Mouse (Mus musculus) kidney, embryonic 15.5 days (tissue): ENCODE data around the gene Glb1l. TPM values are rescaled to one million over a fixed set of nuclear protein-coding genes. Genes with fewer than 3 reads are reported as not detected.
A peak's percentile ranks its signal among the peaks of the same experiment; 100 is the strongest.
"Not testable (repeated sequence)": the region's sequence is repeated elsewhere in the genome, so short reads cannot be mapped to it uniquely, and the experiment has no call there.

ENCODE experiments used
- ATAC-seq: fragments of 200-750 bp; cut with Nextera tagmentation; replicated peaks from 2 replicates; pipeline ENCODE4 v1.8.0; 2017; ENCODE audit warnings: moderate TSS enrichment; ENCODE audit not compliant: low FRiP score
- H3K27ac ChIP-seq: fragments of 300-500 bp; sonication (generic); 2 replicates; pipeline ENCODE4 v1.5.1; 2015; ENCODE audit warnings: mild to moderate bottlenecking, inconsistent platforms
- H3K27me3 ChIP-seq: fragments of 300-500 bp; sonication (generic); 2 replicates; pipeline ENCODE4 v1.6.1; 2015; ENCODE audit warnings: inconsistent platforms
- H3K36me3 ChIP-seq: fragments of 300-500 bp; sonication (generic); 2 replicates; pipeline ENCODE4 v1.6.1; 2015; ENCODE audit warnings: inconsistent platforms
- H3K4me1 ChIP-seq: fragments of 300-500 bp; sonication (generic); 2 replicates; pipeline ENCODE4 v1.6.1; 2015; ENCODE audit warnings: inconsistent platforms
- H3K4me2 ChIP-seq: fragments of 300-500 bp; sonication (generic); 2 replicates; pipeline ENCODE4 v1.6.1; 2015; ENCODE audit warnings: moderate library complexity, mild to moderate bottlenecking, inconsistent platforms
- H3K4me3 ChIP-seq: fragments of 300-500 bp; sonication (generic); replicated peaks from 2 replicates; pipeline ENCODE4 v1.5.1; 2015; ENCODE audit warnings: mild to moderate bottlenecking, inconsistent platforms
- H3K9ac ChIP-seq: fragments of 300-500 bp; sonication (generic); 2 replicates; pipeline ENCODE4 v1.6.1; 2015; ENCODE audit warnings: mild to moderate bottlenecking, inconsistent platforms
- H3K9me3 ChIP-seq: fragments of 300-500 bp; sonication (generic); replicated peaks from 2 replicates; pipeline ENCODE4 v1.6.1; 2016; ENCODE audit warnings: inconsistent platforms
- WGBS: fragments of 180-500 bp; shearing (Covaris S2); methylation state at CpG from one replicate; pipeline ENCODE4 v1.1.7; 2015; ENCODE audit warnings: mixed read lengths; 5-methylcytosine and 5-hydroxymethylcytosine counted together
- polyA plus RNA-seq: library from polyadenylated mRNA; unstranded; fragments of >200 nt; fragmentation: Nextera tagmentation; extraction: Ambion mirVana; gene quantifications from 2 replicates; pipeline ENCODE4 v1.2.1, GENCODE M21; 2015

Glb1l gene
- polyA plus RNA-seq, 1 experiment from 2014 or later: 44.9 TPM

DNA sequence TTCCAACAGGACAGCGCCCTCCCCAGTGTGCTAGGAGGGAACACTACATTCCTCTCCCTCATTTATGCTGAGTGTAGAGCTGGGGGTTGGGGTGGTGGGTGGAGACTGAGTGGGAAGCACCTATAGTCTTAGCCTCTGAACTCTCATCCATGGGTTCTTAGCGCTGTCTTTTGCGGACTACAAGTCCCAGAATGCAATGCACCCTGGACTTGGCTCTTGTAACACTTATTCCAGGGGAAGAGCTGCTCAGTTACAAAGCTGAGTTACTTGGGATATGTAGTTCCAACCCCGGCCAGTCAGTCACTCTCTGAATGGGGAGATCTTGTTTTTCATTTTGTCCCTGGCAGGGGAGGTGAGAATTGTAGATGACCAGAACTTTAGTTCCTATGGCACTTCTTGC is 34.2 kb upstream of the Glb1l start:
- H3K9ac ChIP-seq: no peak overlapping the region
- H3K36me3 ChIP-seq: peaks cover 39% of the 10 kb centered on the region
- no peak overlapping the region for H3K27ac ChIP-seq
- 22% methylated on average over 4 of the region's 4 CpGs for WGBS
- no peaks in the 10 kb centered on the region for H3K9me3 ChIP-seq
- H3K4me3 ChIP-seq: no peak overlapping the region
- H3K27me3 ChIP-seq: no peaks in the 10 kb centered on the region
- H3K4me1 ChIP-seq: peaks cover 15% of the 10 kb centered on the region
- ATAC-seq: peak; percentile 61
- H3K4me2 ChIP-seq: no peak overlapping the region

DNA sequence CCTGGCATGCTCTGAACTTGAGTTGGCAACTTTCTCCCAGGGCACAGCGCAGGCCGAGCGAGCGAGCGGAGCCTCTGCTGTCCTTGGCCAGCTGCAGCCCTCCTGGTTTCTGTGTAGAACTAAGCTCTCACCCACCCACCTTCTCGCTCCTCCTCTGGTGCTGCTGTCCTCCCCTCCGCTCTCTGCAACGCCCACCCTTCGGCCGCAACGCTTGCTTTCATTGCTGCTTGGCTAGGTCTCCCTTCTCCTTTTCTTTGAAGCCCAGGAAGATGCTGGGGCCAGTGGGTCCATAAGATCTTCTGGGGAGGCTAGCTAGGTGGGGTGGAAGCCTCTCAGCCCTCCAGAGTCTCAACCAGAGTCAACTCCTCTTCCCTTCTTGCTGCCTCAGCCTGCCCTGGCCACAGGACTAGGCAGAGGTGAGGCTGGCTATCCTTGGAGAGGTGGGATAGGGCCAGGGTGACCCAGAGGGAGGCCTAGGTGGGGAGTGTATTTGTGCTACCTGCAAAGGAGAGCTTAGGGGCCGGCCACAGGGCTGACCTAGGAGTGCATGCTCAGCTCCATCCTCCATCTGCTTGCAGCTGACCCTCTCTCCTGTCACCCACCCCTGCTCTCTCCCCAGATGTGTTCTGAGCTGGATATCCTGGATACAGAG is 33.7 kb upstream of the Glb1l start:
- Histone ChIP-seq H3K4me2 (no peak overlapping the region), H3K4me1 (peaks cover 15% of the 10 kb centered on the region), H3K9me3 (no peaks in the 10 kb centered on the region), H3K27me3 (no peaks in the 10 kb centered on the region), H3K27ac (no peak overlapping the region), H3K36me3 (peaks cover 44% of the 10 kb centered on the region), H3K9ac (no peak overlapping the region), H3K4me3 (no peak overlapping the region)
- peak; percentile 10; the same call in 1 of the 2 replicates for ATAC-seq
- 90% methylated on average over 12 of the region's 12 CpGs for WGBS

DNA sequence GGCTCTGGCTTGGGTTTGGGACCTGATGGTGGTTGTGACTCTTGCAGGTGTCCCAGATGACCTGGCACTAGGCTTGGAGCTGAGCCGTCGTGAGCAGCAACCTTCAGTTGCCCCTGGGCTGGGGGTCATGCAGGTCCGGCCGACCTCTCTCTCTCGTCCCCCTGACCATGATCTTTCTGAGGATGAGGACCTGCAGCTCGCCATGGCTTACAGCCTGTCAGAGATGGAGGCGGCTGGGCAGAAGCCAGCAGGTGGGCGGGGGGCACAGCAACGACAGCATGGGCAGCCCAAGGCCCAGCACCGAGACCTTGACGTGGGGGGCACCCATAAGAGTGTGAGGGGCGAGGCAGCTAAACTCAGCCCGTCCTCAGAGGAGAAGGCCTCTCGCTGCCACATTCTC is 32.8 kb upstream of the Glb1l start:
- no peaks in the 10 kb centered on the region for H3K9me3 ChIP-seq
- H3K4me2 ChIP-seq: no peak overlapping the region
- H3K27ac ChIP-seq: no peak overlapping the region
- 90% methylated on average over 14 of the region's 14 CpGs for WGBS
- H3K9ac ChIP-seq: no peak overlapping the region
- H3K4me1 ChIP-seq: peaks cover 13% of the 10 kb centered on the region
- no peak for ATAC-seq
- peaks cover 50% of the 10 kb centered on the region for H3K36me3 ChIP-seq
- H3K4me3 ChIP-seq: no peak overlapping the region
- H3K27me3 ChIP-seq: no peaks in the 10 kb centered on the region

DNA sequence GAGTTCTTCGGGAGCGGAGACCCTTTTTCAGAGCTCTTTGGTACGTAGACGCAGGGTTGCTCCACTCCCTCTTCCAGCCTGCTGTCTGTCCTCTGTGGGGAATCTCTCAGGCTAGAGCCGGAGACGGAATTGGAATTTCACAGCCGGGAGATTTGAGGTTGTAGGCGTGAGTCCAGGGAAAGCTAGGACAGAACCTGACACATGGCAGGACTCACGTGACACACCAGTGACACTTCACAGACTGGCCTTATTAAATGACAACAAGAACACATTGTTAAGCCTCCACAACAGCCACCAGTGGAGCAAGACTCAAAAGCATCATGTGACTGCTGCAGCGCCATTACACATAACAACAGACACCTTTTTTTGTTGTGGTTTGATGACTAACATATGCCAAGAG is 29.0 kb upstream of the Glb1l start:
- H3K27me3 ChIP-seq: no peaks in the 10 kb centered on the region
- H3K9me3 ChIP-seq: no peaks in the 10 kb centered on the region
- 87% methylated on average over 10 of the region's 10 CpGs for WGBS
- H3K27ac ChIP-seq: no peak overlapping the region
- H3K9ac ChIP-seq: no peak overlapping the region
- H3K36me3 ChIP-seq: peaks cover 50% of the 10 kb centered on the region
- no peak overlapping the region for H3K4me2 ChIP-seq
- peaks cover 19% of the 10 kb centered on the region for H3K4me1 ChIP-seq
- ATAC-seq: no peak
- no peak overlapping the region for H3K4me3 ChIP-seq

DNA sequence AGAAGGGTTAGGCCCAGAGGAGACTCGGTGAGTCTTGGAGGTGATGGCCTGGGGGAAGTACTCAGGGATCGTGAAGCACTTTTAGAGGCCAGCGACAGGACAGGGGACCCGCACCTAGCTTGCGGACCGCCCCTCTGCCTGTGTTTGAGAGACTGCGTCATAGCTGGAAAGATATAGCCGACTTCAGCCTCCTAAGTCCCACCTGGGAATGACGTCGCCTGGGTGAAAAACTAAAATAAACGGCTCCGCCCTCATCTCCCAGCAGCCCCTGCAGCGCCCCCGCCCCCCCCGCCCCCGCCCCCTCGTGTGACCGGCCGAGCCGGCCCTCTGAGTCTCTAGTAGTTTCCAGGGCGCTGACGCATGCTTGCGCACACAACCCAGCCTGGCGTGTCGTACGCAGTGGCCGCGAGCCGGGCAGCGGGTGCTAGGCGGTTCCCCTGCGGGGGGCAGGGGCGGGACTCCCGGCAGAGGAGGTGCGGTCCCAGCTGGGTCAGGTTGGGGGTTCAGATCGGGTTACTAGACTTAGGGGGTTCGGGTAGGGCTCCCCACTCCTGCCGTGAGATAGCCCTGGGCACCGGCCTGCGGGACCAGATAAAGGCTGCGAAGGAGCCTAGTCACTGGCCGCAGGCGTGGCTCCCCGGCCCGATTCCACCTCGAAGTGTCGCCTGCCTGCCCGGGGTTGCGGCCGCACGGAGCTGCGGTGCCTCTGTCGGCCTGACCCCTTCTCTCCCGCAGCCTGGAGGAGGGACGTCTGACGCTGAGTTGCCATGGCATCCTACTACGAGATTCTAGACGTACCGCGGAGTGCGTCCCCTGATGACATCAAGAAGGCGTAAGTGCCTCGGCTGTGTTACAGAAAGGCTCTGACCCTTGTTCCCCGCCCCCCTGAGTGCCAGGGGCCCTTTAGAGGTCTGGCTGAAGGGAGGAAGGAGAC is 25.8 kb upstream of the Glb1l start, which contains the start of gene Dnajb2:
Dnajb2 (plus strand) TSS at position 290 of the 934 bp plus-strand sequence.
- Histone ChIP-seq H3K36me3 (peaks cover 27% of the 10 kb centered on the region), H3K27me3 (peaks cover 6% of the 10 kb centered on the region; the same call in 1 of the 2 replicates), H3K4me3 (peak within 1 kb of the TSS; percentile 67), H3K9ac (peak within 1 kb of the TSS; percentile 84), H3K4me1 (peaks cover 23% of the 10 kb centered on the region), H3K9me3 (no peaks in the 10 kb centered on the region), H3K27ac (peak within 1 kb of the TSS; percentile 81), H3K4me2 (peak within 1 kb of the TSS; percentile 95)
- ATAC-seq: peak; percentile 95
- WGBS: under 1% methylated on average over 62 of the region's 64 CpGs

DNA sequence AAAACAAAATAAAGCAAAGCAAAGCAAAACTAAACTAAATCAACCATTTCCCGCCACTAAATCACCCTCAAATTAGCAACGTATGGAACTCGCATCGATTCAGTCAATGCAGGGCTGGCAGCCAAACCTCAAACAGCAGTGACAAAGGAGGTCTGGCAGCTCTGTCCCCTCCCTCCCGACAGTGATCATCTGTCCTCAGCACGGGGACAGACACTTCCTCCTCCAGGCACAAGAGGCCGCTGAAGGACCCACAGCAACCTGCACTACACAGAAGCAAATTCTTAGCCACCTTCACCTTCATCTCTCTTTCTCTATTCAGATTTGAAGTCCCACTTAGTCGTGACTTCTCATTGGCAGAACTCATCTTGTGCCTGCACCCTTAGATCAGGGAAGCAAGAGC is 24.0 kb upstream of the Glb1l start:
- under 1% methylated on average over 8 of the region's 8 CpGs for WGBS
- Histone ChIP-seq H3K4me3 (no peak overlapping the region), H3K9me3 (no peaks in the 10 kb centered on the region), H3K4me2 (no peak overlapping the region), H3K27ac (no peak overlapping the region), H3K27me3 (peaks cover 6% of the 10 kb centered on the region; the same call in 1 of the 2 replicates), H3K9ac (no peak overlapping the region), H3K36me3 (peaks cover 9% of the 10 kb centered on the region), H3K4me1 (peaks cover 23% of the 10 kb centered on the region)
- ATAC-seq: no peak

DNA sequence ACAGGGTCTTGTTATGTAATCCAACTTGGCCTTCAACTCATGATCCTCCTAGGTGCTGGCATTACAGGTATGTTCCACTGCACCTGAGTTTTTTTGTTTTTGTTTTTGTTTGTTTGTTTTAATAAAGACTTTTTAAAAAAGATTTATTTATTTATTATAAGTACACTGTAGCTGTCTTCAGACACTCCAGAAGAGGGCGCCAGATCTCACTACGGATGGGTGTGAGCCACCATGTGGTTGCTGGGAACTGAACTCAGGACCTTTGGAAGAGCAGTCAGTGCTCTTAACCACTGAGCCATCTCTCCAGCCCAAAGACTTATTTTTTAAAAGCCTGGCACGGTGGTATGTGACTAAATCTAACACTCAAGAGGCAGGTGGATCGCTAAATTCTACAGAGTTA is 21.9 kb upstream of the Glb1l start:
- not testable (repeated sequence) for H3K27me3 ChIP-seq, H3K36me3 ChIP-seq, H3K9me3 ChIP-seq, H3K27ac ChIP-seq, ATAC-seq, H3K4me2 ChIP-seq, H3K9ac ChIP-seq, H3K4me3 ChIP-seq
- H3K4me1 ChIP-seq: peaks cover 21% of the 10 kb centered on the region
- 65% methylated on average over 4 of the region's 4 CpGs for WGBS

DNA sequence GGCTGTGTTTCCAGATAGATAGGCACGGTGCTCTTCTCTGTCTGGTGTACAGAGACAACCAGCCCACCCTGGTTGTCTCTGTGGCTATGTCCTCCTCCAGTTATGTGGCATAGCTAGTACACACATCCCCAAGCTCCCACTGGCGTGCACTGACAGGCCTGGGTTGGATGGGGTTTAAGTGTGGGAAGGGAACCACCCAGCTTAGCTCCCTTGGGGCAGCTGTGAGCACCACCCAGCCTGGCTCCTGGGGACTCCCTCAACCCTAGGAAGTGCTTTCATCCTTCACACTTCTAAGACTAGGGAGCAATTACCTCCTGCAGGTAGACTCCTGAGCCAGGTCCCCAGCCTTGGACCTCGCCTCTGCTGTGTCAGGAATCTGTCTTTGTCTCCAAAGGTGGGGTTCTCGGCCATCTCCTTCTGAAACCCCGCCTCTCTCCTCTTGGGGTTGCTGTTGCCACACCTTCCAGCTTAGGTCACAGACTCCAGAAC is 21.1 kb upstream of the Glb1l start, which contains the start of gene A630095N17Rik:
A630095N17Rik (minus strand) TSS at position 439 of the 489 bp plus-strand sequence.
- H3K36me3 ChIP-seq: no peaks in the 10 kb centered on the region
- H3K4me2 ChIP-seq: no peak within 1 kb of the TSS
- WGBS: 80% methylated on average over 5 of the region's 5 CpGs
- no peak within 1 kb of the TSS for H3K27ac ChIP-seq
- no peak within 1 kb of the TSS for H3K4me3 ChIP-seq
- no peak within 1 kb of the TSS for H3K9ac ChIP-seq
- H3K9me3 ChIP-seq: no peaks in the 10 kb centered on the region
- peaks cover 14% of the 10 kb centered on the region for H3K4me1 ChIP-seq
- peaks cover 6% of the 10 kb centered on the region; the same call in 1 of the 2 replicates for H3K27me3 ChIP-seq
- no peak for ATAC-seq

DNA sequence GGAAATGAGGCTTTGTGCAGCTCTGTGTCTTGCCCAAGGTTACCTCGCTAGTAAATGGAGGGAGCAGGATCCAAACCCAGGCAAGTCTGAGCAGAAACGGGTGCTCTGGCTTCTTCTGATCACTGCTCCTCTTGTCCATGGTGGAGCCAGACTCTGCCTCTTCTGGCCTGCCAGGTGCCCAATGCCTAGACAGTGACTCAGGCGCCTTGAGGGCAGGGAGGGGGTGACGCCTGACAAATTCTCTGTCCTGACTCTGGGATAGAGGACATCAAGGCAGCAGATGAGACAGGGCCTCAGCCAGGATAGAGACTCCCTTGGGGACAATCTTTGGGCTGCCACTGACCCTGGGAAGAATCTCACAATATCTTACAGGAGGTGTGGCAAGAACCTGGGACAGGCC is 20.6 kb upstream of the Glb1l start:
- H3K27ac ChIP-seq: no peak overlapping the region
- no peaks in the 10 kb centered on the region for H3K36me3 ChIP-seq
- no peaks in the 10 kb centered on the region for H3K9me3 ChIP-seq
- no peak overlapping the region for H3K4me3 ChIP-seq
- WGBS: 79% methylated on average over 4 of the region's 4 CpGs
- H3K9ac ChIP-seq: no peak overlapping the region
- no peak overlapping the region for H3K4me2 ChIP-seq
- ATAC-seq: no peak
- peaks cover 6% of the 10 kb centered on the region; the same call in 1 of the 2 replicates for H3K27me3 ChIP-seq
- peaks cover 12% of the 10 kb centered on the region for H3K4me1 ChIP-seq

DNA sequence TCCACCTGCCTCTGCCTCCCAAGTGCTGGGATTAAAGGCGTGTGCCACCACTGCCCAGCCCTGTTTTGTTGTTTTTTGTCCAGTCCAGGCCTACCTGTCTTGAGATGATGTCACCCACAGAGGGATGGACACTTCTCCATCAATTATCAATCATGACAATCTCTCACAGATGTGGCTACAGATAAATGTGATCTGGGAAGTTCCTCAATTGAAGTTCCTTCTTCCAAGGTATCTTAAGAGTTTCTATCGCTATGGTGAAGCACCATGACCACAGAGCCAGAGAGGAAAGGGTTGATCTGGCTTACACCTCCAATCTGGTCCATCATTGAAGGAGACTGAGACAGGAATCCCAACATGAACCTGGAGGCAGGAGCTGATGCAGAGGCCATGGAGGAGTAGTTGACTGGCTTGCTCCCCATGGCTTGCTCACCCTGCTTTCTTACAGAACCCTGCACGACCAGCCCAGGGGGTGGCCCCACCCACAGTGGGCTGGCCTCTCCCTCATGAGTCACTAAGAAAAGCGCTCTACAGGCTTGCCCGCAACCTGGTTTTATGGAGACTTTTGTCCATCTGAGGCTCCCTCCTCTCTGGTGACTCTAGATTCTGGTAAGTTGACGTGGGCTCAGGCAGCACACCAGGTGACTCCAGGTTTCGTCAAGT is 19.9 kb upstream of the Glb1l start:
- Histone ChIP-seq H3K36me3 (no peaks in the 10 kb centered on the region), H3K4me2 (no peak overlapping the region), H3K9ac (no peak overlapping the region), H3K27ac (no peak overlapping the region), H3K9me3 (no peaks in the 10 kb centered on the region), H3K4me1 (peaks cover 7% of the 10 kb centered on the region; the same call in 1 of the 2 replicates), H3K27me3 (peaks cover 6% of the 10 kb centered on the region), H3K4me3 (no peak overlapping the region)
- WGBS: 73% methylated on average over 7 of the region's 7 CpGs
- no peak for ATAC-seq

DNA sequence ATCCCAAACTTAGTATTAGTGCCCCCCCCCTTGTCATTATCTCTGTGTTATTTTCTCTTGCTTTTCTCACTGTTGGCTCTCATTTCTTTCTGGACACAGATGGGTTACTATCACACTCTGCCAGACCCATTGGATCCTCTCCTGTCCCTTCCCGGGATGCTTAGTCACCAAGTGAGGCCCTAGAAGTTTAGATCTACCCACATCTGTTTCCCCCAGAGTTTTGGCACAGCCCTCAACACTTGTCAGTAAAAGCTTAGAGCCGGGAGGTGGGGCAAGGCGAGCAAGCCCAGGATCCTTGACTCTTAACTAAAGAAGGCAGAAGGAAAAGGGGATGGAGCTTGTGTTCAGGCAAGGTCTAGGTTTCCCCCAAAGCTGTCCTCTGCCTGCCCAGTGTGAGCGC is 18.5 kb upstream of the Glb1l start:
- ATAC-seq: no peak
- no peak overlapping the region for H3K27ac ChIP-seq
- H3K9me3 ChIP-seq: no peaks in the 10 kb centered on the region
- no peaks in the 10 kb centered on the region for H3K36me3 ChIP-seq
- H3K4me3 ChIP-seq: no peak overlapping the region
- no peak overlapping the region for H3K4me2 ChIP-seq
- H3K27me3 ChIP-seq: peaks cover 6% of the 10 kb centered on the region
- H3K4me1 ChIP-seq: 0 out of 2 replicates have a peak, but pooled peaks cover under 1% of the 10 kb centered on the region
- 63% methylated on average over 4 of the region's 4 CpGs for WGBS
- H3K9ac ChIP-seq: no peak overlapping the region
